Mouse (Mus musculus): ENCODE measurements at regions not wholly inside any gene's neighbourhood (a gene's known extent, or its start where the extent isn't known, plus 50 kb on each side); places are given as distances from the start of the nearest gene placed in this dataset.

- H3K4me1 ChIP-seq (replicated peaks) = peaks cover 6% of the 10 kb centered on the region
- H3K27me3 ChIP-seq = peaks cover 7% of the 10 kb centered on the region; the same call in 1 of the 2 replicates
- H3K4me3 ChIP-seq (replicated peaks) = no peak overlapping the region
- no peak for ATAC-seq
- H3K27ac ChIP-seq = no peak overlapping the region
- H3K4me2 ChIP-seq (replicated peaks) = no peak overlapping the region
- 78% methylated on average over 10 of the region's 10 CpGs for WGBS
- H3K9me3 ChIP-seq = no peaks in the 10 kb centered on the region
- no peak overlapping the region for H3K9ac ChIP-seq (replicated peaks)
- H3K36me3 ChIP-seq = no peaks in the 10 kb centered on the region
Measured at GRCm38 (mm10) chr4:154756740-154757446, 80.4 kb upstream of the Ttc34 start.

- no peak overlapping the region for H3K4me2 ChIP-seq (replicated peaks)
- WGBS = 83% methylated on average over 1 of the region's 1 CpGs
- H3K4me3 ChIP-seq (replicated peaks) = no peak overlapping the region
- H3K27ac ChIP-seq = no peak overlapping the region
- no peaks in the 10 kb centered on the region for H3K36me3 ChIP-seq
- peaks cover 14% of the 10 kb centered on the region for H3K4me1 ChIP-seq (replicated peaks)
- no peaks in the 10 kb centered on the region for H3K9me3 ChIP-seq
- H3K27me3 ChIP-seq = peaks cover 2% of the 10 kb centered on the region; the same call in 1 of the 2 replicates
- no peak for ATAC-seq
- H3K9ac ChIP-seq (replicated peaks) = no peak overlapping the region
Measured at GRCm38 (mm10) chr4:154759881-154760280, 77.4 kb upstream of the Ttc34 start.

GRCm38 (mm10) chr4:154764238-154764637, 73.0 kb upstream of the Ttc34 start:
- ATAC-seq = no peak
- H3K27ac ChIP-seq = no peak overlapping the region
- H3K9ac ChIP-seq (replicated peaks) = no peak overlapping the region
- peaks cover 14% of the 10 kb centered on the region for H3K4me1 ChIP-seq (replicated peaks)
- H3K27me3 ChIP-seq = peaks cover 5% of the 10 kb centered on the region; the same call in 1 of the 2 replicates
- H3K9me3 ChIP-seq = no peaks in the 10 kb centered on the region
- H3K4me2 ChIP-seq (replicated peaks) = no peak overlapping the region
- H3K4me3 ChIP-seq (replicated peaks) = no peak overlapping the region
- no peaks in the 10 kb centered on the region for H3K36me3 ChIP-seq
- WGBS = 78% methylated on average over 6 of the region's 6 CpGs

GRCm38 (mm10) chr4:154766158-154766557, 71.1 kb upstream of the Ttc34 start:
- peaks cover 10% of the 10 kb centered on the region; the same call in 1 of the 2 replicates for H3K4me1 ChIP-seq (replicated peaks)
- no peak for ATAC-seq
- no peak overlapping the region for H3K9ac ChIP-seq (replicated peaks)
- H3K4me2 ChIP-seq (replicated peaks) = no peak overlapping the region
- no peaks in the 10 kb centered on the region for H3K9me3 ChIP-seq
- no peaks in the 10 kb centered on the region for H3K36me3 ChIP-seq
- H3K27ac ChIP-seq = no peak overlapping the region
- no peak overlapping the region for H3K4me3 ChIP-seq (replicated peaks)
- WGBS = 65% methylated on average over 2 of the region's 2 CpGs
- peaks cover 5% of the 10 kb centered on the region; the same call in 1 of the 2 replicates for H3K27me3 ChIP-seq

GRCm38 (mm10) chr4:154771330-154772076, 65.8 kb upstream of the Ttc34 start:
- Histone ChIP-seq H3K36me3 (no peaks in the 10 kb centered on the region), H3K27me3 (0 out of 2 replicates have a peak, but pooled peaks cover 2% of the 10 kb centered on the region), H3K9me3 (no peaks in the 10 kb centered on the region), H3K27ac (no peak overlapping the region), H3K4me1 (replicated peaks) (peaks cover 21% of the 10 kb centered on the region), H3K4me3 (replicated peaks) (no peak overlapping the region), H3K9ac (replicated peaks) (no peak overlapping the region), H3K4me2 (replicated peaks) (no peak overlapping the region)
- WGBS = 58% methylated on average over 25 of the region's 25 CpGs
- ATAC-seq = no peak

- H3K36me3 ChIP-seq = no peaks in the 10 kb centered on the region
- 85% methylated on average over 4 of the region's 4 CpGs for WGBS
- H3K27me3 ChIP-seq = 0 out of 2 replicates have a peak, but pooled peaks cover 2% of the 10 kb centered on the region
- no peaks in the 10 kb centered on the region for H3K9me3 ChIP-seq
- ATAC-seq = no peak
- no peak overlapping the region for H3K27ac ChIP-seq
- no peak overlapping the region for H3K9ac ChIP-seq (replicated peaks)
- H3K4me2 ChIP-seq (replicated peaks) = no peak overlapping the region
- no peak overlapping the region for H3K4me3 ChIP-seq (replicated peaks)
- peaks cover 21% of the 10 kb centered on the region for H3K4me1 ChIP-seq (replicated peaks)
Measured at GRCm38 (mm10) chr4:154772077-154772462, 65.2 kb upstream of the Ttc34 start.

- H3K4me3 ChIP-seq (replicated peaks) = no peak overlapping the region
- H3K36me3 ChIP-seq = no peaks in the 10 kb centered on the region
- H3K4me1 ChIP-seq (replicated peaks) = peaks cover 21% of the 10 kb centered on the region
- no peak overlapping the region for H3K4me2 ChIP-seq (replicated peaks)
- no peaks in the 10 kb centered on the region for H3K9me3 ChIP-seq
- H3K27ac ChIP-seq = no peak overlapping the region
- H3K27me3 ChIP-seq = 0 out of 2 replicates have a peak, but pooled peaks cover 2% of the 10 kb centered on the region
- ATAC-seq = no peak
- no peak overlapping the region for H3K9ac ChIP-seq (replicated peaks)
- whole genome bisulfite sequencing = 89% methylated on average over 3 of the region's 3 CpGs
Measured at GRCm38 (mm10) chr4:154773830-154774229, 63.4 kb upstream of the Ttc34 start.

- H3K4me1 ChIP-seq (replicated peaks) = peaks cover 21% of the 10 kb centered on the region
- no peaks in the 10 kb centered on the region for H3K36me3 ChIP-seq
- no peaks in the 10 kb centered on the region for H3K9me3 ChIP-seq
- no peak for ATAC-seq
- WGBS = 54% methylated on average over 2 of the region's 2 CpGs
- H3K9ac ChIP-seq (replicated peaks) = no peak overlapping the region
- H3K27ac ChIP-seq = no peak overlapping the region
- H3K27me3 ChIP-seq = 0 out of 2 replicates have a peak, but pooled peaks cover 2% of the 10 kb centered on the region
- H3K4me3 ChIP-seq (replicated peaks) = no peak overlapping the region
- H3K4me2 ChIP-seq (replicated peaks) = no peak overlapping the region
Measured at GRCm38 (mm10) chr4:154774332-154774731, 62.9 kb upstream of the Ttc34 start.

GRCm38 (mm10) chr4:154778818-154779217, 58.4 kb upstream of the Ttc34 start:
- H3K4me2 ChIP-seq (replicated peaks) = no peak overlapping the region
- H3K4me1 ChIP-seq (replicated peaks) = peaks cover 14% of the 10 kb centered on the region

GRCm38 (mm10) chr4:154781391-154781790, 55.9 kb upstream of the Ttc34 start:
- 0 out of 2 replicates have a peak, but pooled peaks have one; percentile 34 for ATAC-seq
- WGBS = 52% methylated on average over 11 of the region's 11 CpGs
- no peak overlapping the region for H3K27ac ChIP-seq

More at GRCm38 (mm10) chr4:154778818-154779217, 58.4 kb upstream of the Ttc34 start:
- 94% methylated on average over 1 of the region's 1 CpGs for WGBS
- no peak for ATAC-seq
- H3K27me3 ChIP-seq = no peaks in the 10 kb centered on the region
- H3K36me3 ChIP-seq = no peaks in the 10 kb centered on the region
- no peaks in the 10 kb centered on the region for H3K9me3 ChIP-seq
- no peak overlapping the region for H3K27ac ChIP-seq
- H3K9ac ChIP-seq (replicated peaks) = no peak overlapping the region
- H3K4me3 ChIP-seq (replicated peaks) = no peak overlapping the region

GRCm38 (mm10) chr4:154782291-154782690, 55.0 kb upstream of the Ttc34 start:
- Histone ChIP-seq H3K4me2 (replicated peaks) (no peak overlapping the region), H3K27ac (no peak overlapping the region), H3K36me3 (no peaks in the 10 kb centered on the region), H3K4me1 (replicated peaks) (peaks cover 7% of the 10 kb centered on the region; the same call in 1 of the 2 replicates), H3K4me3 (replicated peaks) (no peak overlapping the region), H3K27me3 (no peaks in the 10 kb centered on the region), H3K9me3 (no peaks in the 10 kb centered on the region), H3K9ac (replicated peaks) (no peak overlapping the region)
- ATAC-seq = no peak
- WGBS = 82% methylated on average over 8 of the region's 8 CpGs

More at GRCm38 (mm10) chr4:154781391-154781790, 55.9 kb upstream of the Ttc34 start:
- Histone ChIP-seq H3K27me3 (no peaks in the 10 kb centered on the region), H3K4me2 (replicated peaks) (no peak overlapping the region), H3K9me3 (no peaks in the 10 kb centered on the region), H3K4me3 (replicated peaks) (no peak overlapping the region), H3K4me1 (replicated peaks) (peaks cover 7% of the 10 kb centered on the region; the same call in 1 of the 2 replicates), H3K9ac (replicated peaks) (no peak overlapping the region), H3K36me3 (no peaks in the 10 kb centered on the region)

Data from midbrain, embryonic 13.5 days (tissue).